Mouse (Mus musculus) MEL (cell line): Measurements from ENCODE around the gene Itgb1bp1. TPM values are rescaled to one million over a fixed set of nuclear protein-coding genes. Genes with fewer than 3 reads are reported as not detected.

Experiments used
- DNase-seq: peaks from one replicate; pipeline ENCODE4 v3.0.0; 2011; ENCODE audit warnings: low read depth, low spot score
- H3K27ac ChIP-seq: 2 replicates; pipeline ENCODE4 v1.5.1; 2012; ENCODE audit warnings: low read depth, mild to moderate bottlenecking, control low read depth, low read length, moderate library complexity; ENCODE audit not compliant: control insufficient read depth
- H3K27me3 ChIP-seq, 2 experiments: fragments of 150-350 bp in 1 of 2; sonication (generic) in 1 of 2; 2 replicates each; pipeline ENCODE4 v1.6.1; 2012; ENCODE audit warnings: low read length in 2 of 2, mild to moderate bottlenecking in 2 of 2, improper control_type of control experiment in 1 of 2, moderate library complexity in 1 of 2; ENCODE audit not compliant: insufficient read depth in 2 of 2, control insufficient read depth in 1 of 2
- H3K36me3 ChIP-seq, 2 experiments: 2 replicates each; pipeline ENCODE4 v1.6.1; 2012 to 2014; ENCODE audit warnings: low read length in 2 of 2, improper control_type of control experiment in 1 of 2, inconsistent platforms in 1 of 2, mild to moderate bottlenecking in 1 of 2; ENCODE audit not compliant: insufficient read depth in 2 of 2, control insufficient read depth in 1 of 2
- H3K4me1 ChIP-seq, 2 experiments: fragments of 150-350 bp in 1 of 2; sonication (generic) in 1 of 2; 2 replicates each; pipeline ENCODE4 v1.6.1; 2012; ENCODE audit warnings: low read length in 2 of 2, improper control_type of control experiment in 1 of 2, mild to moderate bottlenecking in 1 of 2; ENCODE audit not compliant: insufficient read depth in 2 of 2, control insufficient read depth in 1 of 2
- H3K4me3 ChIP-seq, 2 experiments: fragments of 150-350 bp in 1 of 2; sonication (generic) in 1 of 2; 2 replicates each; pipeline ENCODE4 v1.5.1; 2012; ENCODE audit warnings: low read depth in 2 of 2, low read length in 2 of 2, mild to moderate bottlenecking in 2 of 2, moderate library complexity in 2 of 2, control low read depth in 1 of 2, improper control_type of control experiment in 1 of 2; ENCODE audit not compliant: control insufficient read depth in 1 of 2, insufficient read depth in 1 of 2
- H3K79me2 ChIP-seq: 2 replicates; pipeline ENCODE4 v1.6.1; 2012; ENCODE audit warnings: mild to moderate bottlenecking, low read length, moderate library complexity; ENCODE audit not compliant: control insufficient read depth, poor library complexity, insufficient read depth
- H3K9ac ChIP-seq: 2 replicates; pipeline ENCODE4 v1.6.1; 2012; ENCODE audit warnings: low read depth, mild to moderate bottlenecking, control low read depth, low read length, moderate library complexity; ENCODE audit not compliant: control insufficient read depth, poor library complexity, severe bottlenecking
- H3K9me3 ChIP-seq: fragments of 150-350 bp; sonication (generic); replicated peaks from 2 replicates; pipeline ENCODE4 v1.6.1; 2012; ENCODE audit warnings: mild to moderate bottlenecking, low read length, improper control_type of control experiment, moderate library complexity; ENCODE audit not compliant: insufficient read depth
- ELF1 ChIP-seq: IDR thresholded peaks from 2 replicates; pipeline ENCODE4 v1.6.1; 2014; ENCODE audit warnings: low read depth, mild to moderate bottlenecking, inconsistent platforms, low read length, improper control_type of control experiment, moderate library complexity
- GATA1 ChIP-seq: IDR thresholded peaks from 2 replicates; pipeline ENCODE4 v1.6.1; 2011; ENCODE audit warnings: low read depth, low read length, improper control_type of control experiment
- HCFC1 ChIP-seq: IDR thresholded peaks from 2 replicates; pipeline ENCODE4 v1.6.1; 2012; ENCODE audit warnings: low read depth, mild to moderate bottlenecking, inconsistent platforms, low read length, improper control_type of control experiment, moderate library complexity
- KAT2A ChIP-seq: conservative IDR thresholded peaks from 2 replicates; pipeline ENCODE4 v1.6.1; 2012; ENCODE audit warnings: low read depth, low read length, improper control_type of control experiment, inconsistent platforms
- MAFK ChIP-seq: IDR thresholded peaks from 2 replicates; pipeline ENCODE4 v1.6.1; 2011; ENCODE audit warnings: low read depth, mild to moderate bottlenecking, low read length, improper control_type of control experiment, borderline replicate concordance
- MAX ChIP-seq: IDR thresholded peaks from 2 replicates; pipeline ENCODE4 v1.6.1; 2011; ENCODE audit warnings: low read length, improper control_type of control experiment
- MEF2A ChIP-seq: IDR thresholded peaks from 2 replicates; pipeline ENCODE4 v1.6.1; 2014; ENCODE audit warnings: low read depth, mild to moderate bottlenecking, inconsistent platforms, low read length, improper control_type of control experiment; ENCODE audit not compliant: poor library complexity, insufficient replicate concordance, severe bottlenecking; ENCODE audit errors: extremely low read depth
- MXI1 ChIP-seq: IDR thresholded peaks from 2 replicates; pipeline ENCODE4 v1.6.1; 2011; ENCODE audit warnings: mild to moderate bottlenecking, low read depth, low read length, improper control_type of control experiment
- MYC ChIP-seq: IDR thresholded peaks from 2 replicates; pipeline ENCODE4 v1.6.1; 2011; ENCODE audit warnings: low read depth, mild to moderate bottlenecking, low read length, improper control_type of control experiment, moderate library complexity
- NELFE ChIP-seq: IDR thresholded peaks from 2 replicates; pipeline ENCODE4 v1.6.1; 2011; ENCODE audit warnings: low read depth, low read length, improper control_type of control experiment
- POLR2A ChIP-seq, 2 experiments: IDR thresholded peaks; 2 replicates each; pipeline ENCODE4 v1.6.1; 2011 to 2012; ENCODE audit warnings: low read length in 2 of 2, mild to moderate bottlenecking in 2 of 2, control low read depth in 1 of 2, improper control_type of control experiment in 1 of 2, low read depth in 1 of 2, moderate library complexity in 1 of 2; ENCODE audit not compliant: control insufficient read depth in 1 of 2, insufficient read depth in 1 of 2, poor library complexity in 1 of 2
- POLR2AphosphoS2 ChIP-seq: IDR thresholded peaks from 2 replicates; pipeline ENCODE4 v1.6.1; 2011; ENCODE audit warnings: low read length, improper control_type of control experiment
- RCOR1 ChIP-seq: IDR thresholded peaks from 2 replicates; pipeline ENCODE4 v1.6.1; 2012; ENCODE audit warnings: low read depth, mild to moderate bottlenecking, inconsistent platforms, low read length, improper control_type of control experiment
- SIN3A ChIP-seq: IDR thresholded peaks from 2 replicates; pipeline ENCODE4 v1.6.1; 2012; ENCODE audit warnings: low read length, improper control_type of control experiment, inconsistent platforms
- TAL1 ChIP-seq: IDR thresholded peaks from 2 replicates; pipeline ENCODE4 v1.6.1; 2012; ENCODE audit warnings: mild to moderate bottlenecking, inconsistent platforms, low read length, moderate library complexity, mixed read lengths
- TBP ChIP-seq: IDR thresholded peaks from 2 replicates; pipeline ENCODE4 v1.8.0; 2011; ENCODE audit warnings: low read depth, low read length, improper control_type of control experiment
- TCF12 ChIP-seq: IDR thresholded peaks from 2 replicates; pipeline ENCODE4 v1.6.1; 2014; ENCODE audit warnings: low read depth, mild to moderate bottlenecking, inconsistent platforms, low read length, improper control_type of control experiment, moderate library complexity
- USF1 ChIP-seq: IDR thresholded peaks from 2 replicates; pipeline ENCODE4 v1.6.1; 2014; ENCODE audit warnings: low read depth, mild to moderate bottlenecking, inconsistent platforms, low read length, improper control_type of control experiment, moderate library complexity
- ZKSCAN1 ChIP-seq: IDR thresholded peaks from 2 replicates; pipeline ENCODE4 v1.6.1; 2012; ENCODE audit warnings: low read depth, mild to moderate bottlenecking, inconsistent platforms, low read length, improper control_type of control experiment, moderate library complexity
- ZMIZ1 ChIP-seq: IDR thresholded peaks from 2 replicates; pipeline ENCODE4 v1.6.1; 2012; ENCODE audit warnings: low read depth, mild to moderate bottlenecking, inconsistent platforms, low read length, improper control_type of control experiment, moderate library complexity
- polyA plus RNA-seq, 2 experiments: library from polyadenylated mRNA; stranded (reverse) in 1 of 2; unstranded in 1 of 2; fragments of >175 nt in 1 of 2; fragments of >200 nt in 1 of 2; gene quantifications; 2 replicates each; pipeline versions ENCODE4 v1.2.1 to v1.2.4; 2012; ENCODE audit warnings: low replicate concordance in 2 of 2, low read depth in 1 of 2; ENCODE audit not compliant: insufficient read length in 2 of 2, insufficient read depth in 1 of 2, missing spikeins in 1 of 2
- total RNA-seq: library from RNA; depleted of rRNA; stranded (reverse); fragments of 300-350 nt; gene quantifications from 2 replicates; pipeline ENCODE4 v1.2.3, GENCODE M21; 2012

The Itgb1bp1 gene
- total and polyA plus RNA-seq, 3 experiments: 22.0 to 41.3 TPM; not detected in 1

GRCm38 (mm10) chr12:21315923-21316868 lies 30.1 kb upstream of the Itgb1bp1 start, which contains the start of gene Iah1:
Gene Iah1, plus strand, starts transcription at chr12:21316389.
- Histone ChIP-seq H3K9me3 (no peaks in the 10 kb centered on the region), H3K27ac (peak within 1 kb of the TSS; percentile 35; the same call in 1 of the 2 replicates), H3K4me3 (peak within 1 kb of the TSS; percentile 88 to 91), H3K79me2 (peaks cover 5% of the 10 kb centered on the region; the same call in 1 of the 2 replicates), H3K27me3 (no peaks in the 10 kb centered on the region), H3K9ac (peak within 1 kb of the TSS; percentile 84), H3K36me3 (peaks cover 0 to 2% of the 10 kb centered on the region in 2 experiments; a peak in 1 of 4 replicates), H3K4me1 (peaks cover 0 to 5% of the 10 kb centered on the region in 2 experiments; a peak in 1 of 4 replicates)
- peak; percentile 73 for DNase-seq
- TF ChIP-seq TBP (no peak), MAX (no peak), POLR2A (IDR thresholded peaks at IDR 0.05; ENCODE audit: control insufficient read depth in 1 of 2, insufficient read depth in 1 of 2, low read depth in 1 of 2, low read length in 2 of 2, poor library complexity in 1 of 2) (peak; percentile 31 to 67; a peak in 2 of 4 replicates), TCF12 (0 out of 2 replicates have a peak, but pooled peaks have one; percentile 21), MEF2A (no peak), KAT2A (no peak), POLR2AphosphoS2 (no peak; the same call in none of the 2 replicates), RCOR1 (no peak), MXI1 (peak; percentile 30; the same call in 1 of the 2 replicates), SIN3A (peak; percentile 39; the same call in 1 of the 2 replicates), MAFK (no peak), GATA1 (no peak), ZMIZ1 (no peak), USF1 (no peak), TAL1 (no peak), ELF1 (no peak), ZKSCAN1 (no peak), NELFE (peak; percentile 61), MYC (no peak), HCFC1 (no peak; the same call in 1 of the 2 replicates)
